Mouse (Mus musculus): ENCODE results near the gene Gm44503.

DNA sequence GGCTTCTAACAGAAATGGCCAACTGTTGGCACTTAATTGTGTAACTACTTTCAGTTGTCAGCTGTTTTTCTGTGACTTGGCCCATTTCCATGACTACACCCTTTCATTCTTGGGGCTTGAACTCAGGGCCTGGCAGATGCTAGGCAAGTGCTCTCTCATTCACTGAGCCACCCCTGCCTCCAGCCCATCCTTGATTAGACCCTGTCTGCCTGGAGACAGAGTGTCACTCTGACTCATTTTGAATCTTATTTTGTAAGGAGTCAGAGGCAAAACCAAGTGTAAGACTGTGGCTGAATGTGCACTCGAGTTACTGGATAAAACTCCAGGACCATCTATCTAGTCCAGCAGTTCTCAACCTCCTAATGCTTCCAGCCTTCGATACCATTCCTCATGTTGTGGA, 89.3 kb downstream of the Gm44503 start:
- TF ChIP-seq CTCF (IDR thresholded peaks at IDR 0.05; ENCODE audit: low read depth) (no peak), EP300 (optimal IDR thresholded peaks at IDR 0.05) (no peak)
